Mouse (Mus musculus) fat pad, adult 2 months (tissue): ENCODE results near the gene Lrrc8e.

ENCODE experiments used
- DNase-seq: peaks from one replicate; pipeline ENCODE4 v3.0.0-alpha.2; 2011; ENCODE audit warnings: low read depth, low spot score; ENCODE audit errors: extremely low read depth

Gene Lrrc8e

DNA sequence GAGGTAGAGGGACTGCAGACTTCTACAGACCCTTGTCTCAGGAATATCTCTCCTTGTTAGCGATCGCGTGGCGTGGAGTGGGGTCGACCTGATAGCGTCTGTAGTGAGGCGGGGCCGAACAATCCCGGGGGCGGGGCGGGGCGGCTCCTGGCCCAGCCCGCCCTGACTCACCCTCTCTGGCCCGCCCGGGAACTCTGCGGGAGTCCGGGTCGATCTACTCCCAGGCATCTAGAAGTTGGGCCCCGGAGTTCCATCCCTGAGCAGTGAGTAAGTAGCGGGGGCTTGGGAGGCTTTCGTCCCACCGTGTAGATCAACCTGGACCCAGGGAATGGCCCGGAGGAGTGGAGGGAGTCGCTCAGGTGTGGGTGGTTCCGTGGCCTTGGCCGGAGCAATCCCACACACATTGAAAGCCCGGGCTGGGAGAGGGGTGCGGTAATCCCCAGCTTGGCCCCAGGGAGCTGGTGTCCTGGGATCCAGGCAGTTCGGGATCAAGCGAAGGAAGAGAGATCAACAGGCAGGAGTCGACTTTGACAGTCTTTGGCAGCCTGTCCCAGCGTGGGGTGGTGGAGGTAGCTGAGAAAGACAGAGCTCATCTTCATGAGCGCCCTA is at the start of gene Lrrc8e:
Gene Lrrc8e, plus strand, starts transcription at position 89 of the 609 bp plus-strand sequence.
- no peak for DNase-seq

- DNase-seq: no peak
These were observed 43.2 kb upstream of the Lrrc8e start for GRCm38 (mm10) chr8:4183409-4183808.

DNA sequence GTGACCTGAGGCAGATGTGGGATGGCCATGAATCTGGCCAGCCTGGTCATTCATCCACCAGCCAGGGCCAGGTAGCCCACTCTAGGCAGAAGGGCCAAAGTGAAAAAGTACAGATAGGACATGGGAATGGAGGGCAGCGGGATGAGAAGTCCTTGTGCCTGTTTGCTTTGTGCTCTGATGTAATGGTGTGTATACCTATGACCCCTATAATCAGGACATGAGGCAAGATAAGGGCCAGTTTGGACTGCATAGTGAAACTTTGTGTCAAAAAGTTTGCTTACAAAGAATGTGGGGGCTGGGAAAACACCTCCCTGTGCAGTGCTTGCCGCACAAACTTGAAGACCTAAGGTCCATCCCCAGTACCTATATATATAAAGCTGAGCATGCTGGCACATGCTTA is 40.5 kb upstream of the Lrrc8e start:
- DNase-seq: no peak

DNA sequence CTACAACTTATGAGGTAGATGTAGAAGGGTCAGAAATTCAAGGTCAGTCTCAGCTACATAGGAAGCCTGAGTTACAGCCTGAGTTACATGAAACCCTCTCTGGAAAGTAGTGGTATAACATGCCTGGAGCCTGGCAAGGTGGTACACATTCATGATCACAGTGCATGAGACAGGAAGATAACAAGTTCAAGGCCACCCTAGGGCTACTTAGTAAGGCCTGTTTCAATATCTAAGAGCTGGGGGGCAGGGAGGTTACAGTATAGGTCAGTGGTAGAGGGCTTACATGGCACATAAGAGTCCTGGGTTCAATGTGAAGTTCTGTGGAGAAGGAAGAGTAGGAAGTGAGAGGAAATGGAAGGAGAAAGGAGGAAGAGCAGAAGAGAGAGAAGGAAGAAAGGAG is 38.0 kb upstream of the Lrrc8e start:
- DNase-seq: no peak

DNA sequence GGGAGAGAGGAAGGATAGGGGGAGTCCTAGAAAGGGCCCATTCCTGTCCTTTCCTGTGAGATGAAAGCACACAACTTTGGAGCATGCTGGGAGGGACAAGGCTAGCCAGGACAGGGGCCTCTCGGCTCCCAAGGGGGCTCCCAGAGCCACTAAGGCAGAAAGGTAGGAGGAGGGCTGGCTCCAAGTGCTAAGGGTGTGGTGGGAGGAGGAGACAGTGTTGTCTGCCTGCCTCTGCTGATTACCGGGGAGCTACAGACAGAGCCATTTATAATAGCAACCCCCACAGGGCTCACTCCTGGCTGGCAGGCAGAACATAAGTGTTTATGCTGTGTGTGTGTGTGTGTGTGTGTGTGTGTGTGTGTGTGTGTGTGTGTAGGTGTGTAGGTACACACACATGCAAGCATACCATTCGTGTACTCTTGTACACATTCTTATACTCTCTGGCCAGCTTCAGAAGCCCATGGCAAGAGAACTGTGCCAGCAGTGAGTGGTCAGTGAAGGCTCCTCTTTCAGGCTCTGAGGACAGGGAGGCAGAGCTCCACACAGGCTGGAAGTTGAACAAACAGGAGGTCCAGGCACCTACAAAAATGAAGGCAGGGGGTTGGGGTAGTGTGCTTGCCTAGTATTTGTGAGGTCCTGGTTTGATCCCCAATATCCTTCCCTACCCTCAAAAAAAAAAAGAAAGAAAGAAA is 37.5 kb upstream of the Lrrc8e start:
- no peak for DNase-seq

DNA sequence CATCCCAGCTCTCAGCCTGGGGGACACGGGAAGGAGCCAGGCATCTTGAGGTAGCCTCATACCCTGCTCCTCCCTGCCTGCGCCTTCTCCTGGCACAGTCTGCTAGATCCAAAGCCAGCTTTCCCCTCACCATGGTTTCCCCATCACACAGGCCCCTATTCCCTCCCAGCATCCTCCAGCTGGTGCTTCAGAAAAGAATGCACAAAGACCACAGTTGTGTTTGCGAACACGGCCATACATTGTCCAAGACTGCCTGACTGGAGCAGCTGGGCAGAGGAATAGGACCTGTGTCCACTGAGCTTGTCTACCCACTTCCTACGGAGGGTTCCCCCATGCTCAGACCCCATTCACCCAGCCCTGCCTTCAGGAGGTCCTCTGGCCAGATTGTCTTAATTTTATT is 34.3 kb upstream of the Lrrc8e start:
- no peak for DNase-seq

GRCm38 (mm10) chr8:4192807-4193587 is 33.6 kb upstream of the Lrrc8e start:
- DNase-seq: no peak

- no peak for DNase-seq
These were observed 33.1 kb upstream of the Lrrc8e start for GRCm38 (mm10) chr8:4193588-4193894.

DNA sequence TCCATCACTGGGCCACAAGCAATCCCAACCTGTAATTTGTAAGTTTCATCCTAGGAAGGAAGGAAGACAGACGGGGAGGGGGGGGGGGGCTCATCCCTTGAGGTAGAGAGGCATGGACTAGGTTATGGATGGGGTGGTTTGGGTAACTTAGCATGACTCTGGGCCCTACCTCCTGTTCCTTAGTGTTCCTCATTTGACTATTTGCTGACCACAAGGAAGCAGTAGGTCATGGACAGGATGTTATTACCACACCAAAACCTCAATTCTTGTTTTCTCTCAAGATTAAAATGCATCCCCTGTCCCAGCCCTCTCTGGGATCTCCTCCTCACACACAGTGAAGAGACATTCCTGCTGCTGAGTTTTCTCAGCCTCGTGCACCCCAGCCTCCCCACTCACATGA is 25.3 kb upstream of the Lrrc8e start:
- DNase-seq: no peak

- DNase-seq: no peak
These were observed 21.1 kb upstream of the Lrrc8e start for GRCm38 (mm10) chr8:4205246-4206123.

- DNase-seq: no peak
These were observed 20.2 kb upstream of the Lrrc8e start for GRCm38 (mm10) chr8:4206182-4207015.

GRCm38 (mm10) chr8:4207016-4207350 is 19.6 kb upstream of the Lrrc8e start:
- no peak for DNase-seq

DNA sequence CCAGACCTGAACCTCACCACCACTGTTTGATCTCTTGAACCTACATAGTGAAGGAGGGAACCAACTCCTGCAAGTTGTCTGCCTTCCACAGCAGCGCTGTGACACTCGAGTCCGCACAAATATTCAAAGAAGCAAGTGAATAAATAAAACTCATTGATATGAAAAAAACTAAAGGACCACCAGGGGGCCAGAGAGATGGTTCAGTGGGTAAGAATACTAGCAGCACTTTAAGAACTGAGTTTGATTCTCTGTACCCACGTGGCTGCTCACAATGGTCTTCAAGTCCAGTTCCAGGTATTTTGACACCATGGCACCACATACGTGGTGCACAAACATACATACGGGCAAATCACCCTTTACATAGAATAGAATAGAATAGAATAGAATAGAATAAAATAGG is 15.5 kb upstream of the Lrrc8e start:
- no peak for DNase-seq

GRCm38 (mm10) chr8:4212809-4213209 is 13.8 kb upstream of the Lrrc8e start:
- no peak for DNase-seq

- no peak for DNase-seq
These were observed 13.2 kb upstream of the Lrrc8e start for GRCm38 (mm10) chr8:4213210-4214005.

DNA sequence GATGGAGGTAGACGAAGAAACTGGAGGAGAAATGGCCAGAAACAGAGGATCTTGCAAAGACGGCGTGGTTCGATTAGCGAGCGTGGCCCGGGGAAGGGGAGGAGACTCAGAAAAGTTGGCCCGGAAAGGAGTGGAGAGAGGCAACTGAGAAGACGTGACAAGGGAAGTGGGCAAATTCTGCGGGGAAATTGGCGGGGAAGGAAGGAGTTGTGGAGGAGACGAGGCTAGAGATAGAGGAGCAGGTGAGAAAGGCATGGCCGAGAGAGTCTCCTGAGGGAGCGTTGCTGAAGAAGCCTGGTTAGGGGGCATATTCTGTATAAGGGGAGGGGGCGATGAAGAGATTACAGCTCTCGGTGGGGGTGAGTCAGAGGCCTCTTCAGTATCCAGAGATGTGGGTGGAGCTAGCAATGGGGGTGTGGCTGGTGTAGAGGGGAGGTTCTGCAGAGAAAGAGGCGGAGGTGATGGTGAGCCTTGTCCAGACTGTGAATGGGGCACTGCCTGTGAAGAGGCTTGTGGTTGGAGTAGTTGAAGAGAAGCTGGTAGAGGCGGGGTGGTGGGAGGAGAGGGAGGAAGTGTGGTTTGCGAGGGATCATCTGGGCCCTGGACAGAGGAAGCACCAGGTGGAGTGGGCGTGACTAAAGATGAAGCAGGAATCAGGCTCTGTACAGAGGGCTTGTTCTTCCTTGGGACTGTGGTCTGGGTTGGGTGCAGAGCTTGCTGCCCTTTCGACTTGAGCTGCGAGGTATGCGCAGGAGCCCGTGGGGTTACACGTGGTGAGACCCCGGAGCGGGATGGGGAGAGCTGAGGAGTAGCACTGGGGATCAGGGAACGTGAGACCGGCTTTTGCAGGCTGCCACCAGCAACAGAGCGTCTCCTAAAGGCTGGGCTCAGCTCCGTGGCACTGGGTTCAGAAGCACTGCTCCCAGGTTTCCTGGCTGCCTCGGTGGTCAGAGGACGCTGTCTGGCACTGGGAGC is 12.3 kb upstream of the Lrrc8e start:
- no peak for DNase-seq

DNA sequence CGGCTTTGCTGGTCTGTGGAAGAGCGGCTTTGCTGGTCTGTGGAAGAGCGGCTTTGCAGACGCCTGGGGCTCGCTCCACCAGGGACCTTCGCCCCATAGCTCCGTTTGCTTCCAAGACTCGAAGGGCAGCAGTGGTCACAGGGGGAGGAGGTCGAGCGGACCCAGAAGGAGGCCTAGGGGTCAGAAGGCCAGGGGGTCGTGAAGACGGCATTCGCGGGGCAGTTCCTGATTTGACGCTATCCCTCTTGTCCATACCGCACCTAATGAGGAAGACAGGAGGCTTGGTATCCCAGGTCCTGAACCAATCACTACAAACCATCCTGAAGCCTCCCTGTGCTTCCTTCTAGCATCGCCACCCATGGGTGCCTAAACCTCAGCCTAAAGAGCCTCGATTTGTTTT is 10.3 kb upstream of the Lrrc8e start:
- DNase-seq: no peak

- no peak for DNase-seq
These were observed 9.6 kb upstream of the Lrrc8e start, which contains the start of gene Prr36 for GRCm38 (mm10) chr8:4216791-4217621. TSS of gene Prr36 (minus strand) at chr8:4217459.
